Mouse (Mus musculus) heart, embryonic 16.5 days (tissue): ENCODE results near the gene Tulp1. TPM values are rescaled to one million over a fixed set of nuclear protein-coding genes. Genes with fewer than 3 reads are reported as not detected.
"Not testable (repeated sequence)": the region's sequence is repeated elsewhere in the genome, so short reads cannot be mapped to it uniquely, and the experiment has no call there.

Experiments used
- ATAC-seq: fragments of 200-750 bp; cut with Nextera tagmentation; replicated peaks from 2 replicates; pipeline ENCODE4 v1.8.0; 2017; ENCODE audit warnings: moderate number of reproducible peaks; ENCODE audit not compliant: insufficient read depth, low FRiP score; ENCODE audit errors: extremely low read depth
- H3K27ac ChIP-seq: fragments of 300-500 bp; sonication (generic); 2 replicates; pipeline ENCODE4 v1.5.1; 2014; ENCODE audit warnings: mild to moderate bottlenecking, low read length, control low read depth, moderate library complexity
- H3K27me3 ChIP-seq: fragments of 300-500 bp; sonication (generic); 2 replicates; pipeline ENCODE4 v1.6.1; 2014; ENCODE audit warnings: low read length, mixed read lengths; ENCODE audit not compliant: control insufficient read depth, insufficient read depth
- H3K36me3 ChIP-seq: fragments of 300-500 bp; sonication (generic); 2 replicates; pipeline ENCODE4 v1.6.1; 2014; ENCODE audit not compliant: control insufficient read depth, insufficient read depth
- H3K4me1 ChIP-seq: fragments of 300-500 bp; sonication (generic); 2 replicates; pipeline ENCODE4 v1.6.1; 2014; ENCODE audit warnings: low read length, mixed read lengths; ENCODE audit not compliant: control insufficient read depth, insufficient read depth
- H3K4me2 ChIP-seq: fragments of 300-500 bp; sonication (generic); 2 replicates; pipeline ENCODE4 v1.6.1; 2014; ENCODE audit warnings: low read depth, mild to moderate bottlenecking, control low read depth, low read length
- H3K4me3 ChIP-seq: fragments of 300-500 bp; sonication (generic); 2 replicates; pipeline ENCODE4 v1.5.1; 2014; ENCODE audit warnings: mild to moderate bottlenecking, control low read depth, low read length
- H3K9ac ChIP-seq: fragments of 300-500 bp; sonication (generic); 2 replicates; pipeline ENCODE4 v1.6.1; 2014; ENCODE audit warnings: low read length, control low read depth
- H3K9me3 ChIP-seq: fragments of 300-500 bp; sonication (generic); replicated peaks from 2 replicates; pipeline ENCODE4 v1.6.1; 2016; ENCODE audit warnings: low read length; ENCODE audit not compliant: control insufficient read depth
- WGBS: fragments of 180-500 bp; shearing (Covaris S2); extraction: QIAGEN DNeasy Blood & Tissue Kit; methylation state at CpG from one replicate; pipeline ENCODE4 v1.1.7; 2014; 5-methylcytosine and 5-hydroxymethylcytosine counted together
- polyA plus RNA-seq: library from polyadenylated mRNA; unstranded; fragments of >200 nt; fragmentation: Nextera tagmentation; extraction: Ambion mirVana; gene quantifications from 2 replicates; pipeline ENCODE4 v1.2.1, GENCODE M21; 2015

Tulp1 gene
- polyA plus RNA-seq, 1 experiment from 2014 or later, result 2.1 TPM

DNA sequence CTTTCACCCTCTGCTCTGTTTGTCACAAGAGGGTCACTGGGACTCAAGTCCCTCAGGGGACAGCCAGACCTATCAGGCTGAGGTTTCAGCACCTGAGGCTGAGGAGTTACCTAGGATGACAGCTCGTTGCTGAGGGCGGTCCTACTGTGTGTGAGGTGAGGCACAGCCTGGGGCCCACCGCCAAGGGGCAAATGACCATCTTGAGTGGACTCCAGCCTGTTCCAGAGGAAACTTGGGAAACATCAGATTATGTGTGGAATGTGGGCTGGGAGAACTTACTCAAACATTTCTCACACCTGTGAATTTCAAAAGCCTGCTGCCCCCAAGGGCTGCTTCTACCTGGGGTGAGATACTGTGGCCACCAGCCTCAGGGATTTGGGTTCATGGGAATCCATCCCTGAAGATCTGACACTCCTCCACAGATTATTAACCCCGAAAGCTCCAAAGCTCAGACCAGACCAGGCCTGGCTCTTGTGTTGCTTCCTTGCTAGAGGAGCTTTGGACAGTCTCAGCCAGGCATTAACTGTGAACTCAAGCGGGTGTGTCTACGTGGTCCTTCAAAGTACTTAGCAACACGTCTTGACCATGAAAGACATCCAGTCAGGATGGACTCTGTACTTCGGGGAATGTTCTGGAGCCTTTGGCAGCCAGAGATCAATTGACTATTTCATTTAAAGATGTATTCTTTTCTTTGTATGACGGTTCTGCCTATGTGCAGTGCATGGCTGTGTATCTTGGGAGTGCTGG lies 4.3 kb downstream of the Tulp1 start:
- ATAC-seq, result no peak
- Histone ChIP-seq H3K4me1 (peaks cover 20% of the 10 kb centered on the region), H3K4me3 (no peak overlapping the region), H3K9ac (no peak overlapping the region), H3K9me3 (no peaks in the 10 kb centered on the region), H3K36me3 (no peaks in the 10 kb centered on the region), H3K27ac (no peak overlapping the region), H3K27me3 (peaks cover 60% of the 10 kb centered on the region), H3K4me2 (no peak overlapping the region)
- 71% methylated on average over 9 of the region's 9 CpGs for WGBS

DNA sequence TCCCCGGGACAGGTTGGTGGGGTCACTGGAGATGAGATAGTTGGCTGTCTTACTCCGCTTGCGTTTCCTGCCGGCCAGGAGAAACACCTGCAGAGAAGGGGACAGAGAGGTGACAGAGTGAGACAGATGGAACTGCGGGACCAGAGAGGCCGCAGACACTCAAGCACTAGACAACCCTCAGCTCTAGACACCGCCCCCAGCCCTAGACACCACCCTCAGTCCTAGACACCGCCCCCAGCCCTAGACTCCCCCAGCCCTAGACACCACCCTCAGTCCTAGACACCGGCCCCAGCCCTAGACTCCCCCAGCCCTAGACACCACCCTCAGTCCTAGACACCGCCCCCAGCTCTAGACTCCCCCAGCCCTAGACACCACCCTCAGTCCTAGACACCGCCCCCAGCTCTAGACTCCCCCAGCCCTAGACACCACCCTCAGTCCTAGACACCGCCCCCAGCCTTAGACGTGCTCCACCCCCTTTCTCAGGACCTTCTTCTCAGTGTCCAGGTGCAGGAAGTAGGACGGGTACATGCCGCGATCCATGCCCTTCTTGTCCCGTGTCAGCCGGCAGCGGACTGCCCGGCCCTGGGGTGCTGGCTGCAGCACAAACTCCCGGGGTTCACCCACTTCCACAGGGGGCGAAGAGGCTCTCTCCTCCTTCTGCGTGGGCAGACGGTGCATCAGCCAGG lies 6.3 kb downstream of the Tulp1 start:
- H3K36me3 ChIP-seq, H3K9ac ChIP-seq, H3K4me2 ChIP-seq, H3K4me3 ChIP-seq, ATAC-seq, H3K27ac ChIP-seq, H3K9me3 ChIP-seq: not testable (repeated sequence)
- Histone ChIP-seq H3K4me1 (peaks cover 14% of the 10 kb centered on the region), H3K27me3 (peaks cover 47% of the 10 kb centered on the region)
- WGBS, result 16% methylated on average over 24 of the region's 24 CpGs

DNA sequence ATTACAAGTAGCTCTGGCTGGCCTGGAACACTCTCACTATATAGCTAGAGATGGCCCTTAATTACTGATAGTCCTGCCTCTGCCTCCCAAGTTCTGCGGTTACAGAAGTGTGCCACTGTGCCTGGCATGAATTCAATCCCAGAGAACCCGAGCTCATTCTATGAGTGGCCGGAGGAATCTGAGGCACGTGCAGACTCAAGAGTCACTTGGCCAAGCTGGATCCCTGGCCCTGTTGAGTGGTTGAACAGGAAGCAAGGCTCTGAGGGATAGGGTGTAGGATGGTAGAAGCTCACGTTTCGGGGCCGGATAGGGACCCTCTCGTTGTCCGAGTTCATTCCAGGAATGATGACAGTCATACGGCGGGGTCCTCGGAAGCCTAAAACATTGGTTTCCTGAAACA lies 9.2 kb downstream of the Tulp1 start:
- H3K27me3 ChIP-seq, result peaks cover 42% of the 10 kb centered on the region
- ATAC-seq, result 0 out of 2 replicates have a peak, but pooled peaks have one; percentile 26
- 56% methylated on average over 12 of the region's 12 CpGs for WGBS

DNA sequence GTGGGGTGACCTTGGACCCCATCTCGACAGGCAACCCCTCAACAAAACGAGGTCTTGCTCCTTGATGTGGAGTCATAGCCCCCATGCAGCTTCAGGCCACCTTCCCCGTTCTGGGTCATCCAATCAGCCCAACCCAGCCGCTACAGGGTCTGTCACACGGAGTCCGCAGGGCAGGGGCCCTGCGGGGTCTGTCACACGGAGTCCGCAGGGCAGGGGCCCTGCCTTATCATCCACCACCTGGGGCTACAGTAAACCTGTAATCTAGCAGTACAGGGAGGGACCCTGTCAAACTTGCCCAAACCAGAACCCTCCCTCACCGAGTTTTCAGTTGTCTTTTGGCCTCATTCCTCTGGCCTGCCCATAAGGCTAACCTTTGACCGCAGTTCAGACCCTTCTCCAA lies 13.0 kb downstream of the Tulp1 start:
- Histone ChIP-seq H3K4me1 (peaks cover 27% of the 10 kb centered on the region), H3K27ac (no peak overlapping the region), H3K4me3 (no peak overlapping the region), H3K9ac (no peak overlapping the region), H3K9me3 (no peaks in the 10 kb centered on the region), H3K4me2 (no peak overlapping the region), H3K27me3 (peaks cover 13% of the 10 kb centered on the region), H3K36me3 (no peaks in the 10 kb centered on the region)
- ATAC-seq, result no peak
- 37% methylated on average over 11 of the region's 11 CpGs for WGBS

More for the DNA sequence above, 9.2 kb downstream of the Tulp1 start:
- Histone ChIP-seq H3K4me2 (no peak overlapping the region), H3K4me3 (no peak overlapping the region), H3K9ac (no peak overlapping the region), H3K27ac (no peak overlapping the region), H3K4me1 (peaks cover 10% of the 10 kb centered on the region), H3K36me3 (no peaks in the 10 kb centered on the region), H3K9me3 (no peaks in the 10 kb centered on the region)

DNA sequence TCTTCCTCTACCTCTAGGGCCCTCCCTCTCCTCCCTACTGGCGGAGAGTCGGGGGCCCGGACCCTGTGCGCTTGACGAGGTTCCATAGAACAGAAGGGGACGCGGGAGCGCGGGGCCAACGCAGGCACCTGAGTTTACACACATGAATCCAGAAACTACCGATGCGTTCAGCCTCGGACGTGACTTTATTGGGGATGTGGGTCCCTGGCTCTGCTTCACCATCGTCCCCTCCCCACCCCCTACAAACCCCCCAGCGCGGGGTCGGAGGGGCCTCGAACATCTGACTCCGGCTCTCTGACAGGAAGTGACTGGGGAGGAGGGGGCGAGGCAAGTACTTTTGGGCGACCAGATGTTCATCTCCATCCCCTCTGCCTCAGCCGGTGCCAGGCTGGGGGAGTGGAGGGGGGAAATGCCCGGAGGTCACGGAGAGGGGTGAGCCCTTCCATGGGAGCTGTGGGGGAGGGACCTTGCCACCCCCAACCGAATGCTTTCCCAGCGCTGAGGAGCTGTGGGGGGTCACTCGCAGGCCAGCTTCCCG lies 13.6 kb downstream of the Tulp1 start:
- no peaks in the 10 kb centered on the region for H3K36me3 ChIP-seq
- no peaks in the 10 kb centered on the region for H3K9me3 ChIP-seq
- no peak for ATAC-seq
- H3K4me3 ChIP-seq, result peak overlapping the region; percentile 73
- peak overlapping the region; percentile 94 for H3K9ac ChIP-seq
- peak overlapping the region; percentile 98 for H3K4me2 ChIP-seq
- peaks cover 28% of the 10 kb centered on the region for H3K4me1 ChIP-seq
- WGBS, result 2% methylated on average over 26 of the region's 29 CpGs
- H3K27ac ChIP-seq, result peak overlapping the region; percentile 90
- H3K27me3 ChIP-seq, result peaks cover 10% of the 10 kb centered on the region; the same call in 1 of the 2 replicates

DNA sequence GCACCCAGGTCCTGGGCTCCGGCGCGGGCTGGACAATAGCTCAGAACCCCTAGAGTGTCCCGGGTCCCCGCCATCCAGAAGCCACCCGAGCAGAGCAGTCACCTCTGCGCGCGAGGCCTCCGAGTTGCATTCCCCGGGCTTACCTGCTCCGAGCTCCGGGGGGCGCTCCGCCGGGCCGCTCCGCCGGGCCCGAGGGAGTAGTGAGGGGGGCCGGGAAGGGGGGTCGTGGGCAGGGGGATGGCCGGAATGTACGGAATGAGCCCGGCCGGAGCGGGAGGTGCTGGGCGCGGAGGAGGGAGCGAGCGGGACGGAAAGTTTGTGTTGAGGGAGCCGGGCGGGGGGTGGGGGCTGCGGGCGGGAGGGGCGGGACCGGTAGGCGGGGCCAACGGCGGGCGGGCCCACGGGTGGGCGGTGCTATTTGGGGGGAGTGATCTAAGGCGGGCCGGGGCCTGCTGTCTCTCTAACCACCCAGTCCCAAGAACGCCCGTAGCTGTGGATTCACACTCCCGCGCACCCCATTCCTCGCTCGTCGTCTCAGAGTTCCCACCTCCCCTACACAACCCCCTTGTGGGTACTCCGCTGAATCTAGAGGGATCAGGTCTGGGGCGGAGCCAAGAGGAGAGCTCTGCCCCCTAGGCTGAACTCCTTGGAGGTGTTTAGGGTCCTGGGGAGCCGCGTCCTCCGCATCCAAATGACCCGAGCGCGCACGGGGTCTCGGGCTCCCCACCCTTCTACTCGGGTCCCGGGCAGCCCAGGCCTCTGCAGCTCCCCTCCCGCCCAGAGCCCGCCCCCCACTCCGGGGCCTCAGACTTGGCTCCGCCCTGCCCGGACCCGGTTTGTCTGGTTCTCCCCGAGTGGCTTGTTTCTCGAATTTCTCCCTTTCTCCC lies 14.3 kb downstream of the Tulp1 start, which contains the start of gene Tead3:
Gene Tead3, minus strand, starts transcription at position 352 of the 887 bp plus-strand sequence.
- under 1% methylated on average over 61 of the region's 73 CpGs for WGBS
- Histone ChIP-seq H3K4me1 (peaks cover 30% of the 10 kb centered on the region), H3K27me3 (peaks cover 10% of the 10 kb centered on the region; the same call in 1 of the 2 replicates)

DNA sequence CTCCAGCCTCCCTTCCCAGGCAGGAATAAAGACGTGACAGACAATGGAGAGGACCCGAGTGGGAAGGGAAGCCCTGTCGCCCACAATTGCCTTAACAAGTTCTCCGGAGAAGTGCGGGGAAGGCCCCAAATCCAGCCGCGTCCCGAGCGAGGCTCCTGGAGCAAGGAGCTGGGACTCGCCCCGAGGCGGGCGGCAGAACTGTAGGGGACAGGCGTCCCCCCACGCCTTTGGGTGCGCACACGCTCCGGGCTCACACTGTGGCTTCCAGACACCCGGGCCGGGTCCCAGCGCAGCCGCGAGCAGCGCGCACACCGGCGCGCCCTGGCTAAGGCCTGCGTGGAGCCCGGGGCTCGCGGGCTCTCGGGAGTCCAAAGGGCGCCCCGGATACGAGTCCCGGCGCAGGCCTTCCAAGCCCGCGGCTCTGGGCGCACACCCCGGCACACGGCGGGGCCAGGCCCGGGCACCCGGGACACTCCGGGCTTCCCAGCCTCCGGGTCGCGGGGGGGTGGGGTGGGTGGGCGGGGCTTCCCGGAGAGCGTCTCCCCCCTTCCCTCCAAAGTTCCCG lies 15.0 kb downstream of the Tulp1 start:
- under 1% methylated on average over 52 of the region's 54 CpGs for WGBS
- peak; percentile 52 for ATAC-seq
- Histone ChIP-seq H3K4me1 (peaks cover 35% of the 10 kb centered on the region), H3K27me3 (peaks cover 10% of the 10 kb centered on the region; the same call in 1 of the 2 replicates), H3K4me2 (peak overlapping the region; percentile 98), H3K9ac (peak overlapping the region; percentile 94), H3K27ac (peak overlapping the region; percentile 91), H3K4me3 (peak overlapping the region; percentile 73), H3K9me3 (no peaks in the 10 kb centered on the region), H3K36me3 (no peaks in the 10 kb centered on the region)

More for the DNA sequence above, 14.3 kb downstream of the Tulp1 start, which contains the start of gene Tead3:
- peak within 1 kb of the TSS; percentile 73 for H3K4me3 ChIP-seq
- peak within 1 kb of the TSS; percentile 91 for H3K27ac ChIP-seq
- H3K36me3 ChIP-seq, result no peaks in the 10 kb centered on the region
- ATAC-seq, result peak; percentile 81
- H3K9ac ChIP-seq, result peak within 1 kb of the TSS; percentile 94
- peak within 1 kb of the TSS; percentile 98 for H3K4me2 ChIP-seq
- H3K9me3 ChIP-seq, result no peaks in the 10 kb centered on the region

DNA sequence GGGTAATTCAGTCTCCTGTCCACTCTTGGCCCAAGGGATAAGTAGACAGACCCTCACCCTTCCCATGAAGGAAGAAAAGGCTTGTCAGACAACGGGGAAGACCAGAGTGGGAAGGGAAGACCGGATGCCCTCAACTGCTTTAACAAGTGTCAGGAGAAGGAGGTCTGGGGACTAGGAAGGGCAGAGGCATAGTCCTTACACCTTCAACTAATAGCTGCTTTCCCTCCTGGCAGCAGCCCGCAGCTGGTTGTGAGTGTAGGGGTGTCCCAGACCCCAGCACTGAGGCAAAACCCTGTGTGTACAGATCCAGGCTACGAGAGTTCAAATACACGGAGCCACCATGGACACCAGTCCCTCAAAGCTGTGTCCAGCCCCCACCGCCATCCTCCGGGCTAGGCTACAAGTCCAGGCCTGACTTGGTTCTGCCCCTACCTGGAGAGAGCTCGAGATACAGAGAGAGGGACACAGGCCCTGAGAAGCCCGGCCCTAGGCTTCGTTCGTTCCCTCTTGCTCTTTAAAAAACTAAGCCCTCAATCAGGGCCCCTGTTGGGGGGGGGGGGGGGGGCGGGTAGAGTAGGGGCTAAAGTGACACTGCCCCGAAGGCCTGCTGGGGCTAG lies 15.7 kb downstream of the Tulp1 start:
- Histone ChIP-seq H3K27me3 (peaks cover 7% of the 10 kb centered on the region; the same call in 1 of the 2 replicates), H3K36me3 (no peaks in the 10 kb centered on the region), H3K4me3 (peak overlapping the region; percentile 73), H3K9ac (peak overlapping the region; percentile 94), H3K4me2 (peak overlapping the region; percentile 98), H3K9me3 (no peaks in the 10 kb centered on the region), H3K4me1 (peaks cover 41% of the 10 kb centered on the region), H3K27ac (peak overlapping the region; percentile 91)
- no peak for ATAC-seq
- 17% methylated on average over 13 of the region's 13 CpGs for WGBS
